Mouse (Mus musculus) layer of hippocampus, adult 2 months (tissue): ENCODE results near the gene Dock8. TPM values are rescaled to one million over a fixed set of nuclear protein-coding genes. Genes with fewer than 3 reads are reported as not detected.

ENCODE experiments used
- DNase-seq, 2 experiments: peaks; one replicate each; pipeline ENCODE4 v3.0.0; 2022; ENCODE audit warnings: low spot score in 2 of 2
- H3K27ac ChIP-seq: fragments of 200-600 bp; 2 replicates; pipeline ENCODE4 v1.8.1; 2022
- H3K4me3 ChIP-seq: fragments of 200-600 bp; 2 replicates; pipeline ENCODE4 v1.8.1; 2022; ENCODE audit warnings: mild to moderate bottlenecking
- CTCF ChIP-seq: fragments of 200-600 bp; conservative IDR thresholded peaks from 2 replicates; pipeline ENCODE4 v1.8.1; 2022; ENCODE audit warnings: antibody characterized with exemption, mild to moderate bottlenecking, moderate library complexity
- total RNA-seq, 2 experiments: library from RNA; stranded (reverse); gene quantifications; 2 replicates each; pipeline ENCODE4 v1.2.3; 2021

Gene Dock8
- total RNA-seq, 2 experiments from 2014 or later: 3.0 to 4.5 TPM

DNA sequence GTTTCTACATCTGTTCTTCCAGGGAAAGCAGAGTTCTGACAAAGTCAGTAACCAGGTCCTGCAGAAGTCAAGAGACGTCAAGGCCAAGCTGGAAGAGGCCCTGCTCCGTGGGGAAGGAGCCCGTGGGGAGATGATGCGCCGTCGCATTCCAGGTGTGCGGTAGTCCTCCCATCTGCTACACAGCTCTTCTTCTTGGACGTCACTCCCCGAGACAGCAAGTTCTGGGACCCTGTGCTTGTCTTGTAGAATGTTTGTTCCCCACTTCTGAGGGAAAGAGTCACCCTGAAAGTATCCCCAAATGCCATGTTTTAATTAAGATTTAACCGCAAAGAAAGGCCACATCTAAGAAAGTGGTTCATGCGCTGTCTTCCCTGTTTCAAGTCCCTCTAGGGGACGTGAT lies 164.1 kb downstream of the Dock8 start:
- Histone ChIP-seq H3K27ac (no peak overlapping the region), H3K4me3 (no peak overlapping the region)
- DNase-seq: no peak
- TF ChIP-seq CTCF: no peak

DNA sequence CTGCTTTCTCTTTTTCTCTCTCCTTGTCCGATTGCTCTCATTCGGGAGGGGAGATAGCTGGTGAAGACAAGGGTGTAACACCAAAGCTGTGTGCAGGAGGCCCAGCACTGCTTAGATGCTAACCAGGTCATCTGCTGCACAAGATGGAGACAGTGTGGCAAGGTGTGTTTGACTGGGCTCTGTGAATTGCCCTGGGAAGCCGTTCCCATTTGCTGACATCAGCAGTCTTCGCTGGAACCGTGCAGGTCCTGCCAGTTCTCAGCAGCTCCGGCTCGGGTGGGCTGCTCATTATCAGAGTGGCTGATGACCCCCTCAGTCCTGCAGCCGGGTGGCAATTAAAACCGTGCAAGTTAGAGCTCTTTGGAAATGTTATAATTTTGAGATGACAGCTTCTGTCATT lies 167.1 kb downstream of the Dock8 start:
- no peak overlapping the region for H3K4me3 ChIP-seq
- H3K27ac ChIP-seq: no peak overlapping the region
- no peak for DNase-seq
- TF ChIP-seq CTCF: no peak

DNA sequence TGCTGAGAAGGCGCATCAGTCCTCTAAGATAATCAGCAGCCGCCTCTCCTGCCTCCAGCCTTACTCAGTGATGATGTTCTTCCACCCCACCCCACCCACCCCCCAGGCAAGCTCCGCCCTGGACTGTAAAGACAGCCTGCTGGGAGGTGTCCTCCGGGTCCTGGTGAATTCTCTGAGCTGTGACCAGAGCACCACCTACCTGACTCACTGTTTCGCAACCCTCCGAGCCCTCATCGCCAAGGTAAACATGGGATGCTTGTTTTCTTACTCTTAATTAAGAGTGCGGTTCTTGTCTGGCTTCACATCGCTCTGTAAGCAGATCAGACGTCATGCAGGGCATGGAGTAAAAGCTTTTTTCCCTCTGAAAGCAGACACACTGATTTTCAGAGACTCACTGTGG lies 172.1 kb downstream of the Dock8 start:
- TF ChIP-seq CTCF: no peak
- no peak overlapping the region for H3K4me3 ChIP-seq
- no peak for DNase-seq
- no peak overlapping the region for H3K27ac ChIP-seq

DNA sequence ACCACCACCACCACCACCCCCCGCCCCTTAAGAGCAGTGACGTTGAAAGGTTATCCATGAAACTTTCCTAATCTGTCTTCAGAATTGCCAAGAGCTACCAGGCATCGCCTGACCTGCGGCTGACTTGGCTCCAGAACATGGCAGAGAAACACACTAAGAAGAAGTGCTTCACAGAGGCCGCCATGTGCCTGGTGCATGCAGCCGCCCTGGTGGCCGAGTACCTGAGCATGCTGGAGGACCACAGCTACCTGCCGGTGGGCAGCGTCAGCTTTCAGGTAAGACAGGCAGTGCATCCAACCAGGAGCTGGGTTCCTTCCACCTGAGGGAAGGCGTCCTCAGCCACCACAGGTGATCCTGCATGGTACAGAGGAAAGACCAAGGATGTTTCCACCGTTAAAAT lies 177.4 kb downstream of the Dock8 start:
- no peak for TF ChIP-seq CTCF
- no peak for DNase-seq
- Histone ChIP-seq H3K4me3 (no peak overlapping the region), H3K27ac (no peak overlapping the region)

DNA sequence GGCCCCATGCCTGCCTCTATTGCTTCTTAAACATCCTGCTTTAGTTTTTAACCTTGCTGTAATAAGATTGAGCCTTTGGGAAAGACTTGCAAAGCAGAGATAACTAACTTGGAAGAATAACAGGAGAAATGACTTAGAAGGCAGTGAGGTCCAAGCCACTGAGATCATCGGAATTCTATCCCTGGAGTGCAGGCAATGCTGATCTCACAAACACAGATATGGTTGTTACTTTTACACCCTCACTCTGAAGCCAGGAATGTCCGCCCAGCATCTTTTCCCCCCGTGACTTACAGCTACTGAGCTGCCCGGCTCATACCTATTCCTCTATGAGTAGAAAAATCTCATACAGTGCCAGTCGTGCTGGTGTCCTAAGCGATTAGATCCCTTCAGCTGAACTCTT lies 180.7 kb downstream of the Dock8 start:
- no peak for TF ChIP-seq CTCF
- Histone ChIP-seq H3K27ac (no peak overlapping the region), H3K4me3 (no peak overlapping the region)
- DNase-seq: no peak

DNA sequence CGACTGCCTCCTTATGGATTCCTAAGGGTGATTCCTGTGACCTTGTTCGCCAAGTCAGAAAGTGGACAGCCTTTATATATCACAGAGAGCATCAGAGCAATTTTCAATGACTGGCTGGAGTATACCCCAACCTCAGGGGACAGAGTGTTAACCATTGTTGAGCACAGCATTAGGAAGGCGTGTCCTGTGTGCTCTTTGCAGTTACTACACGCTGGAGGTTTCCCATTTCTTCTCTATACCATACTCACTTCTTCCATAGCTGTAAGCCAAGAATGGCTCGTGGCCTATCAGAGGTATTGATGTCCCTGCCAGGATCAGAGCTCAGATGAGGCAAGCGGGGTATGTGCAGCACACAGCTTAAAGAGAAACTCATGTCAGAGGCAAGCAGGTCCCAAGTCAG lies 181.2 kb downstream of the Dock8 start:
- no peak for DNase-seq
- H3K27ac ChIP-seq: no peak overlapping the region
- no peak for TF ChIP-seq CTCF
- no peak overlapping the region for H3K4me3 ChIP-seq

DNA sequence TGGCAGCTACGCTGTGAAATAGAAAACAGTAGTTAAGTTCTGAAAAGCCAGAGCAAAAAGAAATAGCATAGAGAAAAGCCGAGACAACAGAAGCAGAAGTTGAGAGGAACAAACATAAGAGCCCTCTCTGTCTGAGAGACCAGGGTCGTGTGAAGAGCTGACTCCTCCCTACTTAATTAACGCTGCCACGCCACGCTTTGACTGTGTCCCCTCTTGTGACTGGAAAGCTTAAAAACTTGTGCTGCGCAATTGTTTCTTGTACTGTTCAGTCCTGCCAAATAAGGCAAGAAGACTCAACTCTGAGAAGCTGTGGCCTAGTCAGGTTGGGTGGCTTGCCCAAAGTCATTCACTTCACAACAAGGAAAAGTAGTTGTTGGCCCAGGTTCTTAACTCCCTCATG lies 184.7 kb downstream of the Dock8 start:
- peak overlapping the region; percentile 28; the same call in 1 of the 2 replicates for H3K27ac ChIP-seq
- no peak for TF ChIP-seq CTCF
- DNase-seq: no peak

DNA sequence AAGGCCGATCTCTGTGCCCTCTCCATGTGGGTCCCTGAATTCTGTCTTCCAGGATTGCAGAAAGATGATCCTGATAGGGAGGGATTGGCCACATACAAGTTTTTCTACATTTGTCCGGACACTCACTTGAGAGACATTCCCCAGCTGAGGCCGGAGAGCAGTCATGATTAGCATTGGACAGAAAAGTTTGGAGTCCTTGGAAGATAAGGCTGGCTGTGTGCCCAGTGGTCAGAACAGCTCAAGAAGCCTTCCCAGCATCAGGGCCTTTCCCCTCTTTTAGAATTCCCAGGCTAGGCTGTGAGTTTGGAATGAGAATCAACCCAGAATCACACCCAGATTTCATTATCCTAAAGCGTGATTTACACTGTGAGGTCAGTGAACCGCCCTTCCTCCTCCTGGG lies 187.0 kb downstream of the Dock8 start:
- no peak for DNase-seq
- H3K27ac ChIP-seq: no peak overlapping the region
- TF ChIP-seq CTCF: no peak
- no peak overlapping the region for H3K4me3 ChIP-seq

More for the DNA sequence above, 184.7 kb downstream of the Dock8 start:
- no peak overlapping the region for H3K4me3 ChIP-seq

DNA sequence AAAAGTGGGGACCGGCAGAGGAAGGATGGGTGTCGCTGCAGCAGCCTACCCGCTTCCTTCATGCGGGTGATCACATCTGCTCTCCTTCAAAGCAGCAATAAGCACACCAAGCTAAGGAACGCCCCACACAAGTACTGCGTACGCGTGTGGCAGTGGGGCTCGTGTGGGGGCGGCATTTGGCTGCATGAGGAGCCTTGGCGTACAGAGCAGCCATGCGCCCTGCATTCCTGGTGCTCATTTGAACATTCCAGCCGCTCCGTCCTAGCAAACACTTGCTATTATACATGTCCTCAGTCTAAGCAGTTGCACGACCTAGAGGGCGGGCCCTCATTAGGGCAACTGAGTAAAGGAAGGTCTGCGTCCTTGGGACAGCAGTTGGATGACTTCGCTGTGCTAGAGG lies 188.3 kb downstream of the Dock8 start:
- peak in 1 of 2 experiments; percentile 6 for DNase-seq
- no peak overlapping the region for H3K4me3 ChIP-seq
- no peak overlapping the region for H3K27ac ChIP-seq
- TF ChIP-seq CTCF: no peak

DNA sequence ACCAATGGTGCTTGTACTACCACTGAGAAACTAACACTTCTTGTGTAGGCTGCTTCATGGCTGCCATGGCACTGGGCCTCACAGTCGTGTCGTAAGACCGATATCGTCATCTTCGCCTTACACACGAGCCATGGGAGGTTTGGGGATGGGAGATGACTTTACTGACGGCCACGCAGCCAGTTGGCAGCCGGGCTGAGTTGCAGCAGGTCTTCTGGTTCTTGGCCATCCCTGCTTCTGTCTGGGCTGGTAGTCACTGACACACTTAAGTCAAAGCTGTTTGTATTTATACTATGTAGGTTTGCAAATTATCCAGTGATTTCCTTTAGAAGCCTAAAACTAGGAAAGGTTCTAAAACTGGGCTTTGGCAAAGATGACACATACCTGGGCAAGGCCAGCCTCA lies 194.4 kb downstream of the Dock8 start:
- Histone ChIP-seq H3K4me3 (no peak overlapping the region), H3K27ac (no peak overlapping the region)
- no peak for TF ChIP-seq CTCF
- DNase-seq: no peak

DNA sequence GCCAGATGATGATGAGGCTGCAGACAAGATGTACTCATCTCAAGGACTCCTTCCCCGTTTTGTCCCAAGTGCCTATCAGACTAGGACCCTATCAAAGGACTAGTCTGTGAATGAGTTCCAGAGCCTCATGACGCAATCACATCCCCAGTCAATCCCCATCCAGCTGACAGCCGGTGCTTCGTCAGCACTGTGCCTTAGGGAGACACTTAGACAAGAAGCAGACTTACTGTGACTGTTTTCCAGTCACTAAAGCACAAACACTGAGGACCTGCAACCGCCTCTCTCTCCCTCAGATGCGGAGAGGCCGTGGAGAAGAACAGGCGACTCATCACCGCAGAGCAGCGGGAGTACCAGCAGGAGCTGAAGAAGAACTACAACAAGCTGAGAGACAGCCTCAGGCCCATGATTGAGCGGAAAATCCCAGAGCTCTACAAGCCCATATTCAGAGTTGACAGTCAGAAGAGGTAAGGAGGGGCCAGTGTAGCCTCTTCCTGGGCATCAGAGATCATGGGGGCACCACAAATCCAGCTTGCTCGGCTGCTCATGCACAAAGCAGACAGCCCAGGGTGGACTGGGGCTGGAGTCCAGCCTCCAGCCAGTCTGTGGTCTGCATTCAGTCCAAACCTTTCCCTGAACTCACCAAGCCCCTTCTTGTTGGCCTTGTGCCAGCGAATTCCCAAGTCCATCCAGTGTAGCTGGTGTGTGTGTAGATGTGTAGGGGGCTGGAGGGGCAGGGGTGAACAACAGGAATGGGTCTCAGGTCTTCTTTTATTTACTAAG lies 200.9 kb downstream of the Dock8 start:
- no peak for TF ChIP-seq CTCF
- no peak overlapping the region for H3K4me3 ChIP-seq

DNA sequence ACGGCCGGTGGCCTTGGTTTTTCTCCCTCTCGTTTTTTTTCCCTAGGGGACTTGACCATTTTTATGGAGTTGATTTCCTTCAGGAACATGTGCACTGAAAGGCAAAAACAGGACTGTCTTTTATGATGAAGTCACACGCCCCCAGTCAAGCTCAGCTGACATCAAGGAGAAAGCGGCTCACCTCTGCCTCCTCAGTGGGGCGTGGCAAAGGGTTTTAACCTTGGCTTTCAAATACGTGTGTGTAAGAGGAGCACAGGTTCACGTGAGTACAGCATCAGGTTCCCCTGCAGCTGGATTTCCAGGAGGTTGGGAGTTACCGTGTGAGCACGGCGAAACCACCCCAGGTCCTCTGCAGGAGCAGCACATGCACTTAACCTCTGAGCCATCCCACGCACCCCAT lies 203.7 kb downstream of the Dock8 start:
- no peak for DNase-seq
- Histone ChIP-seq H3K27ac (no peak overlapping the region), H3K4me3 (no peak overlapping the region)
- TF ChIP-seq CTCF: no peak

More for the DNA sequence above, 200.9 kb downstream of the Dock8 start:
- no peak overlapping the region for H3K27ac ChIP-seq
- DNase-seq: no peak

DNA sequence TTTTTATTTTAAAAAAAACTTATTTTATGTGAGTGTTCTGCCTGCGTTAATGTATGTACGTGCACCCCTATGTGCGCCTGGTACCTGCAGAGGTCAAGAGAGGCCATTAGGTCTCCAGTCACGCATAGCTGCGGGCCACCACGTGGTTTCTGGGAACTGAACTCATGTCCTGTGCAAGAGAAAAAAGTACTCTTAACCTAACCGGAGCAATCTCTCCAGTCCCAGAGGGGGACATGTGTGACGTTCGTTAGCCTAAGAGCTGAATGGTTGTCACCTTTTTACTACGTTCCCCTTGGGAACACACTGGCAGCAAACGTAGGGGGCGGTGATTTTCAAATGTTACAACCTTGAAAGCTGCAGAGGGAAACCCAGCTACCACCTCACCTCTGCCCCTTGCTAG lies 207.6 kb downstream of the Dock8 start:
- Histone ChIP-seq H3K27ac (no peak overlapping the region), H3K4me3 (no peak overlapping the region)
- TF ChIP-seq CTCF: no peak
- no peak for DNase-seq

DNA sequence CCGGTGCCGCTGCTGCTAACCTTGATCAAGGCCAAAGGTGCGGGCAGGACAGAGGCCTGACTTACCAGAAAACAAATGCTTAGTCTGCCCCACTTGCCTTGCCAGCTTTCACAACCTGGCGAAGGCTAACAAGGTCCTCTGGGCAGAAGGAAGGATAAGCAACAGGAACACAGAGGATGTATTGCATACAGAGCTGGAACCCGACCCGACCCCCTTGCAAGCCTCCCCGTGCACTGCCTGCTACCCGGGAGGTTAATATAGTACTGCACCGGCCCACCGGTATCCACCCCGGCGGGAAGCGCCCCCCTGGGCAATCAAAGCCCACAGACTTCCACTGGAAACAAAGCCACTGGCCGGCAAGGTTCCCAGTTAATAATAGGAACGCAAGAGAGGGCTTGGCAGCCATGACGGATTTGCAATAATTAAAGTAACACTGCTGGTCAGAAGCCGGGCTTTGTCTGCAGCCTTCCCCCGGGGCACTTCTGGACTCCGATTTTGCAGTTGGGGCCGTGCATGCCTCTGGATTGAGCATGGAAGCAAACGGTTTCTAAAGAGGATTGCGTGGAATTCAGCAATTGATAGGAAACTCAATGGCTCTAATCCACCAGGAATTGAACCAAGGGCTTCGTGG lies 208.5 kb downstream of the Dock8 start:
- no peak for DNase-seq

More for the DNA sequence above, 208.5 kb downstream of the Dock8 start:
- no peak for TF ChIP-seq CTCF
- Histone ChIP-seq H3K4me3 (no peak overlapping the region), H3K27ac (no peak overlapping the region)
